Mouse (Mus musculus) embryonic fibroblast, embryonic 13.5 days (primary cell): ENCODE measurements around the gene Parp2.

ENCODE experiments used
- CTCF ChIP-seq: IDR thresholded peaks from 2 replicates; pipeline ENCODE4 v1.5.1; 2011; ENCODE audit warnings: mild to moderate bottlenecking, control low read depth, low read length, moderate library complexity, borderline replicate concordance; ENCODE audit not compliant: insufficient read depth
- POLR2A ChIP-seq: IDR thresholded peaks from 2 replicates; pipeline ENCODE4 v1.6.1; 2011; ENCODE audit warnings: low read depth, mild to moderate bottlenecking, control low read depth, low read length, moderate library complexity

GRCm38 (mm10) chr14:50758416-50759085 lies 49.1 kb upstream of the Parp2 start:
- TF ChIP-seq POLR2A (no peak), CTCF (no peak)
